8 mouse cellular contexts compared by ENCODE assay signal in genomic region chr9:41665000-41665685, GRCm38 (mm10).
DNase-seq lines count a peak whose midpoint lies in the region; TF ChIP-seq lines count a peak whose summit lies in the region.

No protein-coding gene starts in this region.

- TF ChIP-seq CTCF in brain, embryonic 14.5 days (IDR thresholded peaks at IDR 0.05; ENCODE audit: borderline replicate concordance, extremely low read depth, insufficient read depth, insufficient read length), result no peak

- peak; percentile 22 for DNase-seq in adrenal gland, postnatal 14 days
- no peak for DNase-seq in adrenal gland, adult 2 months
- DNase-seq in brain, embryonic 14.5 days (ENCODE audit: low read depth), result peak; percentile 96
- DNase-seq in heart, postnatal 14 days, result peak; percentile 42 to 61
- peak; percentile 37 to 44 for DNase-seq in left cerebral cortex, adult 18-20 months (ENCODE audit: low spot score in 2 of 2)
- DNase-seq in right cerebral cortex, postnatal 25 days, result peak; percentile 46
- no peak for DNase-seq in embryo, embryonic 11 days
- DNase-seq in embryo, embryonic 10.5 days (ENCODE audit: low spot score), result no peak

- intact Hi-C loops in heart, postnatal 14 days (cut with DNase I), result no loop called here

- no peak for TF ChIP-seq POLR2A in brain, embryonic 14.5 days (IDR thresholded peaks at IDR 0.05; ENCODE audit: borderline replicate concordance, extremely low read depth, insufficient read depth, insufficient read length, poor library complexity, severe bottlenecking)

Comparison
In these comparisons a context has a peak if more than half of its experiments do, and no peak if none do; other contexts are left out.
1. DNase-seq: peak in adrenal gland, postnatal 14 days (single experiment), brain, embryonic 14.5 days (single experiment), heart, postnatal 14 days (2 of 2), left cerebral cortex, adult 18-20 months (2 of 2) and right cerebral cortex, postnatal 25 days (single experiment); none in adrenal gland, adult 2 months (single experiment), embryo, embryonic 11 days (single experiment) and embryo, embryonic 10.5 days (single experiment).